Mouse (Mus musculus) hindbrain, embryonic 12.5 days (tissue): Measurements from ENCODE around the gene Csnk2b. TPM values are rescaled to one million over a fixed set of nuclear protein-coding genes. Genes with fewer than 3 reads are reported as not detected.

Source experiments
- ATAC-seq: fragments of 200-750 bp; cut with Nextera tagmentation; 2 replicates; pipeline ENCODE4 v1.8.0; 2017; ENCODE audit warnings: moderate TSS enrichment; ENCODE audit not compliant: low FRiP score
- H3K27ac ChIP-seq: fragments of 300-500 bp; sonication (generic); 2 replicates; pipeline ENCODE4 v1.5.1; 2016; ENCODE audit warnings: mild to moderate bottlenecking
- H3K27me3 ChIP-seq: fragments of 300-500 bp; sonication (generic); 2 replicates; pipeline ENCODE4 v1.6.1; 2016; ENCODE audit warnings: mild to moderate bottlenecking
- H3K36me3 ChIP-seq: fragments of 300-500 bp; sonication (generic); 2 replicates; pipeline ENCODE4 v1.6.1; 2016; ENCODE audit warnings: mild to moderate bottlenecking
- H3K4me1 ChIP-seq: fragments of 300-500 bp; sonication (generic); 2 replicates; pipeline ENCODE4 v1.6.1; 2016
- H3K4me2 ChIP-seq: fragments of 300-500 bp; sonication (generic); replicated peaks from 2 replicates; pipeline ENCODE4 v1.6.1; 2016; ENCODE audit warnings: mild to moderate bottlenecking
- H3K4me3 ChIP-seq: fragments of 300-500 bp; sonication (generic); 2 replicates; pipeline ENCODE4 v1.5.1; 2016; ENCODE audit warnings: mild to moderate bottlenecking
- H3K9ac ChIP-seq: fragments of 300-500 bp; sonication (generic); 2 replicates; pipeline ENCODE4 v1.6.1; 2016; ENCODE audit warnings: mild to moderate bottlenecking, moderate library complexity
- H3K9me3 ChIP-seq: fragments of 300-500 bp; sonication (generic); replicated peaks from 2 replicates; pipeline ENCODE4 v1.6.1; 2016; ENCODE audit warnings: mild to moderate bottlenecking
- WGBS: fragments of 180-500 bp; shearing (Covaris S2); methylation state at CpG from one replicate; pipeline ENCODE4 v1.1.7; 2016; 5-methylcytosine and 5-hydroxymethylcytosine counted together
- polyA plus RNA-seq: library from polyadenylated mRNA; unstranded; fragments of >200 nt; fragmentation: Nextera tagmentation; extraction: Ambion mirVana; gene quantifications from 2 replicates; pipeline ENCODE4 v1.2.1, GENCODE M21; 2016

Csnk2b gene
- polyA plus RNA-seq, 1 experiment from 2014 or later = 276 TPM

- peaks cover 96% of the 10 kb centered on the region for H3K36me3 ChIP-seq
- ATAC-seq = no peak
- 94% methylated on average over 5 of the region's 5 CpGs for WGBS
Measured at GRCm38 (mm10) chr17:35146139-35146538, 24.3 kb upstream of the Csnk2b start.

GRCm38 (mm10) chr17:35141971-35142370 is 20.1 kb upstream of the Csnk2b start:
- H3K36me3 ChIP-seq = peaks cover 93% of the 10 kb centered on the region
- H3K9me3 ChIP-seq = no peaks in the 10 kb centered on the region
- H3K4me3 ChIP-seq = no peak overlapping the region
- H3K9ac ChIP-seq = no peak overlapping the region
- ATAC-seq = no peak
- no peak overlapping the region for H3K4me2 ChIP-seq
- no peak overlapping the region for H3K27ac ChIP-seq
- H3K27me3 ChIP-seq = no peaks in the 10 kb centered on the region
- H3K4me1 ChIP-seq = peaks cover 12% of the 10 kb centered on the region
- WGBS = 92% methylated on average over 6 of the region's 6 CpGs

More at GRCm38 (mm10) chr17:35146139-35146538, 24.3 kb upstream of the Csnk2b start:
- no peak overlapping the region for H3K4me3 ChIP-seq
- no peaks in the 10 kb centered on the region for H3K4me1 ChIP-seq
- H3K27ac ChIP-seq = peak overlapping the region; percentile 48; the same call in 1 of the 2 replicates
- no peak overlapping the region for H3K9ac ChIP-seq
- no peaks in the 10 kb centered on the region for H3K9me3 ChIP-seq
- H3K4me2 ChIP-seq = no peak overlapping the region
- H3K27me3 ChIP-seq = no peaks in the 10 kb centered on the region

GRCm38 (mm10) chr17:35140490-35140996 is 18.7 kb upstream of the Csnk2b start:
- Histone ChIP-seq H3K27me3 (no peaks in the 10 kb centered on the region), H3K9ac (no peak overlapping the region), H3K4me2 (no peak overlapping the region), H3K4me3 (no peak overlapping the region), H3K9me3 (no peaks in the 10 kb centered on the region), H3K27ac (no peak overlapping the region), H3K4me1 (peaks cover 19% of the 10 kb centered on the region), H3K36me3 (peaks cover 79% of the 10 kb centered on the region)
- ATAC-seq = no peak
- WGBS = 77% methylated on average over 16 of the region's 16 CpGs

GRCm38 (mm10) chr17:35139269-35139668 is 17.4 kb upstream of the Csnk2b start:
- no peak overlapping the region for H3K4me2 ChIP-seq
- H3K4me3 ChIP-seq = no peak overlapping the region
- WGBS = 96% methylated on average over 3 of the region's 3 CpGs
- H3K9ac ChIP-seq = no peak overlapping the region
- H3K27me3 ChIP-seq = no peaks in the 10 kb centered on the region
- peaks cover 66% of the 10 kb centered on the region for H3K36me3 ChIP-seq
- no peaks in the 10 kb centered on the region for H3K9me3 ChIP-seq
- peaks cover 19% of the 10 kb centered on the region for H3K4me1 ChIP-seq
- no peak for ATAC-seq
- H3K27ac ChIP-seq = no peak overlapping the region

GRCm38 (mm10) chr17:35135591-35136320 is 13.9 kb upstream of the Csnk2b start:
- H3K4me1 ChIP-seq = peaks cover 19% of the 10 kb centered on the region
- peak overlapping the region; percentile 96 for H3K27ac ChIP-seq
- ATAC-seq = peak; percentile 75
- WGBS = under 1% methylated on average over 42 of the region's 43 CpGs
- H3K4me3 ChIP-seq = peak overlapping the region; percentile 76
- H3K4me2 ChIP-seq = peak overlapping the region; percentile 80
- no peaks in the 10 kb centered on the region for H3K27me3 ChIP-seq
- H3K36me3 ChIP-seq = peaks cover 31% of the 10 kb centered on the region
- H3K9me3 ChIP-seq = no peaks in the 10 kb centered on the region
- peak overlapping the region; percentile 77 for H3K9ac ChIP-seq

- Histone ChIP-seq H3K36me3 (peaks cover 23% of the 10 kb centered on the region), H3K4me2 (peak within 1 kb of the TSS; percentile 80), H3K9ac (peak within 1 kb of the TSS; percentile 77), H3K4me3 (peak within 1 kb of the TSS; percentile 76), H3K27me3 (no peaks in the 10 kb centered on the region), H3K27ac (peak within 1 kb of the TSS; percentile 96), H3K9me3 (no peaks in the 10 kb centered on the region), H3K4me1 (peaks cover 19% of the 10 kb centered on the region)
- peak; percentile 96 for ATAC-seq
- WGBS = under 1% methylated on average over 66 of the region's 66 CpGs
Measured at GRCm38 (mm10) chr17:35134801-35135590, 13.1 kb upstream of the Csnk2b start, which contains the start of gene Bag6. TSS of gene Bag6 (plus strand) at chr17:35135178.

- WGBS = 95% methylated on average over 7 of the region's 7 CpGs
- Histone ChIP-seq H3K27me3 (no peaks in the 10 kb centered on the region), H3K36me3 (peaks cover 10% of the 10 kb centered on the region), H3K4me3 (no peak overlapping the region), H3K4me1 (peaks cover 24% of the 10 kb centered on the region), H3K4me2 (no peak overlapping the region), H3K27ac (no peak overlapping the region), H3K9ac (no peak overlapping the region), H3K9me3 (no peaks in the 10 kb centered on the region)
- no peak for ATAC-seq
Measured at GRCm38 (mm10) chr17:35133517-35133916, 11.7 kb upstream of the Csnk2b start.

- Histone ChIP-seq H3K9me3 (no peaks in the 10 kb centered on the region), H3K4me3 (no peak overlapping the region), H3K36me3 (peaks cover 8% of the 10 kb centered on the region; the same call in 1 of the 2 replicates), H3K9ac (no peak overlapping the region), H3K4me1 (peaks cover 24% of the 10 kb centered on the region), H3K4me2 (no peak overlapping the region), H3K27me3 (no peaks in the 10 kb centered on the region), H3K27ac (no peak overlapping the region)
- 84% methylated on average over 3 of the region's 3 CpGs for WGBS
- ATAC-seq = no peak
Measured at GRCm38 (mm10) chr17:35132174-35132560, 10.3 kb upstream of the Csnk2b start.

GRCm38 (mm10) chr17:35131500-35132173 is 9.8 kb upstream of the Csnk2b start, which contains the start of gene Apom:
TSS of gene Apom (minus strand) at chr17:35132050.
- no peaks in the 10 kb centered on the region for H3K9me3 ChIP-seq
- H3K4me3 ChIP-seq = no peak within 1 kb of the TSS
- H3K27ac ChIP-seq = no peak within 1 kb of the TSS
- no peaks in the 10 kb centered on the region for H3K27me3 ChIP-seq
- 82% methylated on average over 15 of the region's 15 CpGs for WGBS
- H3K36me3 ChIP-seq = peaks cover 8% of the 10 kb centered on the region; the same call in 1 of the 2 replicates
- peaks cover 24% of the 10 kb centered on the region for H3K4me1 ChIP-seq
- no peak within 1 kb of the TSS for H3K9ac ChIP-seq
- no peak within 1 kb of the TSS for H3K4me2 ChIP-seq
- no peak for ATAC-seq

GRCm38 (mm10) chr17:35131038-35131437 is 9.2 kb upstream of the Csnk2b start:
- Histone ChIP-seq H3K4me3 (no peak overlapping the region), H3K4me2 (no peak overlapping the region), H3K36me3 (peaks cover 8% of the 10 kb centered on the region; the same call in 1 of the 2 replicates), H3K27ac (no peak overlapping the region), H3K9ac (no peak overlapping the region), H3K4me1 (peaks cover 22% of the 10 kb centered on the region), H3K27me3 (no peaks in the 10 kb centered on the region), H3K9me3 (no peaks in the 10 kb centered on the region)
- WGBS = 90% methylated on average over 8 of the region's 8 CpGs
- ATAC-seq = no peak

- no peak for ATAC-seq
- no peak overlapping the region for H3K4me2 ChIP-seq
- WGBS = 64% methylated on average over 11 of the region's 11 CpGs
Measured at GRCm38 (mm10) chr17:35128996-35129395, 7.1 kb upstream of the Csnk2b start.

More at GRCm38 (mm10) chr17:35128996-35129395, 7.1 kb upstream of the Csnk2b start:
- no peaks in the 10 kb centered on the region for H3K27me3 ChIP-seq
- peaks cover 17% of the 10 kb centered on the region; the same call in 1 of the 2 replicates for H3K36me3 ChIP-seq
- H3K27ac ChIP-seq = no peak overlapping the region
- H3K9ac ChIP-seq = peak overlapping the region; percentile 8; the same call in 1 of the 2 replicates
- H3K4me1 ChIP-seq = peaks cover 29% of the 10 kb centered on the region
- H3K9me3 ChIP-seq = no peaks in the 10 kb centered on the region
- no peak overlapping the region for H3K4me3 ChIP-seq
